Mouse (Mus musculus) A20 (cell line): ENCODE measurements around the gene Creb3l1.
A peak's percentile ranks its signal among the peaks of the same experiment; 100 is the strongest.

Experiments used
- DNase-seq: peaks from one replicate; pipeline ENCODE4 v3.0.0-alpha.2; 2011; ENCODE audit warnings: low read depth, low spot score

Creb3l1 gene

GRCm38 (mm10) chr2:91964610-91965204 is 59.6 kb downstream of the Creb3l1 start:
- no peak for DNase-seq

GRCm38 (mm10) chr2:91963443-91963932 is 60.8 kb downstream of the Creb3l1 start:
- peak; percentile 94 for DNase-seq

GRCm38 (mm10) chr2:91962864-91963401 is 61.4 kb downstream of the Creb3l1 start:
- peak; percentile 64 for DNase-seq

GRCm38 (mm10) chr2:91961901-91962761 is 62.2 kb downstream of the Creb3l1 start:
- DNase-seq, result peak; percentile 73

GRCm38 (mm10) chr2:91960459-91960858 is 63.8 kb downstream of the Creb3l1 start:
- DNase-seq, result no peak

- DNase-seq, result no peak
These were observed 64.5 kb downstream of the Creb3l1 start for GRCm38 (mm10) chr2:91959544-91960410.

- peak; percentile 46 for DNase-seq
These were observed 65.4 kb downstream of the Creb3l1 start for GRCm38 (mm10) chr2:91958701-91959457.

GRCm38 (mm10) chr2:91958049-91958448 is 66.3 kb downstream of the Creb3l1 start:
- no peak for DNase-seq

- peak; percentile 36 for DNase-seq
These were observed 67.2 kb downstream of the Creb3l1 start for GRCm38 (mm10) chr2:91957096-91957495.

GRCm38 (mm10) chr2:91955875-91956274 is 68.4 kb downstream of the Creb3l1 start:
- DNase-seq, result no peak

- DNase-seq, result no peak
These were observed 69.1 kb downstream of the Creb3l1 start for GRCm38 (mm10) chr2:91955121-91955591.

- DNase-seq, result no peak
These were observed 70.5 kb downstream of the Creb3l1 start for GRCm38 (mm10) chr2:91953825-91954224.

GRCm38 (mm10) chr2:91950275-91951085 is 73.8 kb downstream of the Creb3l1 start:
- peak; percentile 89 for DNase-seq

GRCm38 (mm10) chr2:91949411-91950274 is 74.7 kb downstream of the Creb3l1 start:
- DNase-seq, result peak; percentile 65

GRCm38 (mm10) chr2:91948792-91949241 is 75.5 kb downstream of the Creb3l1 start:
- peak; percentile 67 for DNase-seq

GRCm38 (mm10) chr2:91948151-91948509 is 76.2 kb downstream of the Creb3l1 start:
- DNase-seq, result no peak

- DNase-seq, result peak; percentile 74
These were observed 76.7 kb downstream of the Creb3l1 start for GRCm38 (mm10) chr2:91947397-91948150.

- DNase-seq, result peak; percentile 70
These were observed 77.5 kb downstream of the Creb3l1 start for GRCm38 (mm10) chr2:91946836-91947235.
